Mouse (Mus musculus) midbrain, embryonic 14.5 days (tissue): ENCODE measurements around the gene Cyb5r3. TPM values are rescaled to one million over a fixed set of nuclear protein-coding genes. Genes with fewer than 3 reads are reported as not detected.

Experiments used
- ATAC-seq: fragments of 200-750 bp; cut with Nextera tagmentation; 2 replicates; pipeline ENCODE4 v1.8.0; 2017; ENCODE audit warnings: moderate number of reproducible peaks, moderate library complexity; ENCODE audit not compliant: low FRiP score, low TSS enrichment
- DNase-seq: peaks from one replicate; pipeline ENCODE4 v3.0.0-alpha.2; 2015
- H3K27ac ChIP-seq: fragments of 300-500 bp; sonication (generic); replicated peaks from 2 replicates; pipeline ENCODE4 v1.5.1; 2014; ENCODE audit warnings: mild to moderate bottlenecking, low read depth, low read length, moderate library complexity
- H3K27me3 ChIP-seq: fragments of 300-500 bp; sonication (generic); 2 replicates; pipeline ENCODE4 v1.6.1; 2014; ENCODE audit warnings: low read length, control low read depth, mixed read lengths; ENCODE audit not compliant: control insufficient read depth, insufficient read depth
- H3K36me3 ChIP-seq: fragments of 300-500 bp; sonication (generic); 2 replicates; pipeline ENCODE4 v1.6.1; 2014; ENCODE audit warnings: low read length, control low read depth; ENCODE audit not compliant: control insufficient read depth, insufficient read depth
- H3K4me1 ChIP-seq: fragments of 300-500 bp; sonication (generic); 2 replicates; pipeline ENCODE4 v1.6.1; 2014; ENCODE audit warnings: mild to moderate bottlenecking, antibody characterized with exemption, low read length, control low read depth; ENCODE audit not compliant: control insufficient read depth, insufficient read depth
- H3K4me2 ChIP-seq: fragments of 300-500 bp; sonication (generic); 2 replicates; pipeline ENCODE4 v1.6.1; 2014; ENCODE audit warnings: mild to moderate bottlenecking, low read length, moderate library complexity
- H3K4me3 ChIP-seq: fragments of 300-500 bp; sonication (generic); replicated peaks from 2 replicates; pipeline ENCODE4 v1.5.1; 2014; ENCODE audit warnings: low read depth, low read length
- H3K9ac ChIP-seq: fragments of 300-500 bp; sonication (generic); replicated peaks from 2 replicates; pipeline ENCODE4 v1.6.1; 2014; ENCODE audit warnings: mild to moderate bottlenecking, low read length, moderate library complexity
- H3K9me3 ChIP-seq: fragments of 300-500 bp; sonication (generic); 2 replicates; pipeline ENCODE4 v1.6.1; 2016; ENCODE audit warnings: low read length, control low read depth, mixed read lengths; ENCODE audit not compliant: control insufficient read depth
- WGBS: fragments of 180-500 bp; shearing (Covaris S2); extraction: QIAGEN DNeasy Blood & Tissue Kit; methylation state at CpG from one replicate; pipeline ENCODE4 v1.1.7; 2014; 5-methylcytosine and 5-hydroxymethylcytosine counted together
- polyA plus RNA-seq: library from polyadenylated mRNA; unstranded; fragments of >200 nt; fragmentation: Nextera tagmentation; extraction: Ambion mirVana; gene quantifications from 2 replicates; pipeline ENCODE4 v1.2.1, GENCODE M21; 2014

Gene Cyb5r3
- 89.7 and 107 TPM in 2 replicates for polyA plus RNA-seq

DNA sequence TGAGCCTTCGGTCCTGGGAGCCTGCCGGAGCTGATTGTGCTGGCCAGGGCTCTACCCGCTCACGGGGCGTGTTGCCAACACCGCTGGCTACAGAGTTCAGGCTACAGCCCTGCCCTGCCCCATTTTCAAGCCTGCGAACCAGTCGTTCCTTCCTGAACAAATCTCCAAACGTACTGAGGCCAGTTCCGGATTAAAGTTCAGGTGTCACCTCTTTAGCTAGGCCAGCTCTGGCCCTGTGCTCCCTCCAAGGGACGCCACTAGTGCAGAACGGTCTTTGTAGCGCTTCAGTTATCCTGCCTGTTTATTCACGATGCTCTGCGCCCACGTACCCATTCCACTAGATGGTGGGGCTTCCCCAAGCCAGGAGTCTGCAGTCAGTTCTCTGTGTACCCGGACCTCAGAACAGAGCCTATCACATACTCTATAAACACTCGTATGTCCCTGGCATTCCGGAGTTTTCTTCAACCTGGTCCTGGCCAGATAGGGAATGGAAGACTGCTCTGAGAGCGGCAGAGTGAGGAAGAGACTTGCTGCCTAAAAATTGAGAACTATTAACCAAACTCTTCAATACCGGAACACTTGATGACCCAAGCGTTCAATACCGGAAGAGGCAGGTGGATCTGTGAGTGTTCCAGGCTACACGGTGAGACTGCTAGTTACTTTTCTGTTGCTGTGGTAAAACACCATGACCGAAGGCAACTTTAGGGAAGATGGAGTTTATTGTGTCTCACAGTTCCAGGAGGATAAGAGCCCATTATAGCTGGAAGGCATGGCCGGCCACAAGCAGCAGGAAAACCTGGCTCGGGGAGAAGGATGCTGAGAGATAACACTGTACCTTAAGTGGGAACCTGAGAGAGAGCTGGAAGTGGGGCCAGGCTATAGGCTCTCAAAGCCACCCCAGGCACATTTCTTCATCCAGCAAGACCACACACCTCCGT lies at the start of gene Cyb5r3:
Cyb5r3 (minus strand) TSS at position 101 of the 938 bp plus-strand sequence.
- H3K36me3 ChIP-seq = no peaks in the 10 kb centered on the region
- H3K4me1 ChIP-seq = peaks cover 19% of the 10 kb centered on the region
- H3K27me3 ChIP-seq = no peaks in the 10 kb centered on the region
- peak within 1 kb of the TSS; percentile 88 for H3K9ac ChIP-seq
- ATAC-seq (peak; percentile 45; the same call in 1 of the 2 replicates), DNase-seq (no peak)
- 34% methylated on average over 28 of the region's 28 CpGs for WGBS
- H3K9me3 ChIP-seq = no peaks in the 10 kb centered on the region
- H3K4me3 ChIP-seq = peak within 1 kb of the TSS; percentile 96
- peak within 1 kb of the TSS; percentile 90 for H3K27ac ChIP-seq
- H3K4me2 ChIP-seq = peak within 1 kb of the TSS; percentile 88

DNA sequence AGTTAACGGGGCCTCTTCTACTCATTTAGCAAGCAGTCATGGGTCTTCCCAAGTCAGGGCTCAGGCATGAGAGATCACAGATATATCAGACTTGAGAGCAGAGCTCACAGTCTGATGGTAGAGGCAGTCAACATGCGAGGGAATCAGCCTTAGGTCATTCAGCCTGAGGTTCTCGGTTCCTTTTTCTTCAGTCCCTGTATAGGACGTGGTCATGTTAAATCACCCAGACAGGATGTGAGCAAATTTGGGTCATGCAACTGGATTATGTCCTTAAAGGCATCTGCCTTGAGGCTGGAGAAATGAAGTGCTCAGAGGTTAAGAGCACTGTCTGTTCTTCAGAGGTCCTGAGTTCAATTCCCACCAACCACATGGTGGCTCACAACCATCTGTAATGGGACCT lies 49.3 kb upstream of the Cyb5r3 start:
- no peak overlapping the region for H3K27ac ChIP-seq
- WGBS = 92% methylated on average over 4 of the region's 4 CpGs
- no peak for DNase-seq
- H3K27me3 ChIP-seq = no peaks in the 10 kb centered on the region
- H3K9ac ChIP-seq = no peak overlapping the region
- H3K9me3 ChIP-seq = 0 out of 2 replicates have a peak, but pooled peaks cover 5% of the 10 kb centered on the region
- H3K4me1 ChIP-seq = peaks cover 12% of the 10 kb centered on the region; the same call in 1 of the 2 replicates
- no peaks in the 10 kb centered on the region for H3K36me3 ChIP-seq
- no peak for ATAC-seq
- no peak overlapping the region for H3K4me2 ChIP-seq
- no peak overlapping the region for H3K4me3 ChIP-seq

DNA sequence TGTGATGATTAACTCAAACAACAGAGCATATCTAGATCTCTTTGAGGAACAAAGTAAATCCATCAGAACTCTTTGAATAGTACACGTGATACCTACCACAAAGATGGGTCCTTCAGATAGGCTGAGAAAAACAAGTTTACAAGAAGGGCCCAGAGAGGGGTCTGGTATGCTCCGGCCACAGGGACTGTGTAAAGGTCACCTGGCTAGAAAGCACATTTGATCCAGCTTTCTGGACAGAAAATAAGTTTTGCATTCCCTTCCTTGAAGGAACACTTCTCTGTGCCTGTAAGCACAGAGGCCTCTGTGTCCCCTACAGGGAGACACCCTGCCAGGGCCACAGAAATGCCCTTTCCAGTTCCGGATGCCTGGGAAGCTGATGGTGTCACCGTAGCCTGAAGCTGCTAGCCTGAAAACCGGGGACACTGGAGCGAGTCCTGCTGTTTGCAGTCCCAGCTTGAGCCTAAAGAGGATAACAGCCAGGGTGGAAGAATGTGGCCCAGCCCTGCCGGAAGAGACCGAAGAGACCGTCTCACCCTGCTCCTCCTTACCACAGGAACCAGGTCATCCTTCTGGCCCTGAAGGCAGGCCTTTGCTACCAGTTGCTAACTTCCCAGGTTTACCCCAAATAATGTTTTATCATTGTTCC lies 48.1 kb upstream of the Cyb5r3 start:
- H3K36me3 ChIP-seq = no peaks in the 10 kb centered on the region
- WGBS = 61% methylated on average over 9 of the region's 9 CpGs
- no peak overlapping the region for H3K4me2 ChIP-seq
- H3K27me3 ChIP-seq = no peaks in the 10 kb centered on the region
- no peak overlapping the region for H3K27ac ChIP-seq
- no peak overlapping the region for H3K9ac ChIP-seq
- H3K4me1 ChIP-seq = peaks cover 18% of the 10 kb centered on the region; the same call in 1 of the 2 replicates
- ATAC-seq = no peak
- no peak overlapping the region for H3K4me3 ChIP-seq
- no peak for DNase-seq
- H3K9me3 ChIP-seq = 0 out of 2 replicates have a peak, but pooled peaks cover 5% of the 10 kb centered on the region

GRCm38 (mm10) chr15:83215322-83216216 lies 43.2 kb upstream of the Cyb5r3 start:
- ATAC-seq = peak; percentile 24; the same call in 1 of the 2 replicates
- H3K27me3 ChIP-seq = no peaks in the 10 kb centered on the region
- H3K4me2 ChIP-seq = no peak overlapping the region
- no peak overlapping the region for H3K4me3 ChIP-seq
- no peaks in the 10 kb centered on the region for H3K36me3 ChIP-seq
- peaks cover 6% of the 10 kb centered on the region; the same call in 1 of the 2 replicates for H3K4me1 ChIP-seq
- DNase-seq = peak; percentile 76
- H3K9ac ChIP-seq = no peak overlapping the region
- 0 out of 2 replicates have a peak, but pooled peaks cover 5% of the 10 kb centered on the region for H3K9me3 ChIP-seq
- H3K27ac ChIP-seq = peak overlapping the region; percentile 60
- 29% methylated on average over 5 of the region's 5 CpGs for WGBS

DNA sequence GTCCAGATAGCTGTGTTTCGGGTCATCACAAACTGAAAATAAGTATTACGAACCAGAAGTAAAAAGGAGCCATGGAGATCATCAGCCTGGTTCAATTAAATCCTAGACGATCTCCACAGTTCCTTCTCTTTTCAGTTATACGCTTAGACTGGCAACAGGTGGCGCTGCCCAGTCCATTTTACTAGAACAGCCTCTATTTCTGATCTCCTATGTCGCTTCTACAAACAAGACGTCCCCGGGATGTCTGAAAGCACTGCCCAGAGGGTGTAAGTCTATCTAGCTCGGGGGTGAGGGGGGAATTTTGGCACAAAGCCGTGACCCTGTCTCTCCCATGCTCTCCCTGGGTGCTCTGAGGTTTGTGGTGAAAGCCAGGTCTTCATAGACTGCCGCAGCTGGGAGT lies 37.8 kb upstream of the Cyb5r3 start:
- DNase-seq = peak; percentile 83
- 19% methylated on average over 11 of the region's 11 CpGs for WGBS
- H3K36me3 ChIP-seq = no peaks in the 10 kb centered on the region
- H3K27ac ChIP-seq = no peak overlapping the region
- no peaks in the 10 kb centered on the region for H3K9me3 ChIP-seq
- 0 out of 2 replicates have a peak overlapping the region, but pooled peaks have one; percentile 10 for H3K4me3 ChIP-seq
- H3K27me3 ChIP-seq = no peaks in the 10 kb centered on the region
- no peak for ATAC-seq
- 0 out of 2 replicates have a peak, but pooled peaks cover 3% of the 10 kb centered on the region for H3K4me1 ChIP-seq
- H3K4me2 ChIP-seq = peak overlapping the region; percentile 44
- no peak overlapping the region for H3K9ac ChIP-seq

GRCm38 (mm10) chr15:83209719-83210118 lies 37.3 kb upstream of the Cyb5r3 start:
- Histone ChIP-seq H3K9ac (no peak overlapping the region), H3K4me2 (peak overlapping the region; percentile 44), H3K4me3 (peak overlapping the region; percentile 10; the same call in 1 of the 2 replicates), H3K27me3 (no peaks in the 10 kb centered on the region), H3K36me3 (no peaks in the 10 kb centered on the region), H3K9me3 (no peaks in the 10 kb centered on the region), H3K27ac (no peak overlapping the region), H3K4me1 (0 out of 2 replicates have a peak, but pooled peaks cover 3% of the 10 kb centered on the region)
- 17% methylated on average over 10 of the region's 10 CpGs for WGBS
- ATAC-seq (no peak), DNase-seq (peak; percentile 31)

- no peak for DNase-seq
- Histone ChIP-seq H3K4me3 (peak overlapping the region; percentile 10; the same call in 1 of the 2 replicates), H3K27me3 (no peaks in the 10 kb centered on the region), H3K27ac (no peak overlapping the region), H3K9ac (no peak overlapping the region), H3K4me2 (peak overlapping the region; percentile 44), H3K36me3 (no peaks in the 10 kb centered on the region), H3K4me1 (0 out of 2 replicates have a peak, but pooled peaks cover 3% of the 10 kb centered on the region), H3K9me3 (no peaks in the 10 kb centered on the region)
- no peak for ATAC-seq
- WGBS = 50% methylated on average over 4 of the region's 4 CpGs
Measured at GRCm38 (mm10) chr15:83209092-83209695, 36.8 kb upstream of the Cyb5r3 start.
